9 mouse cellular contexts compared by ENCODE assay signal in genomic region chr1:130796967-130797684, GRCm38 (mm10). TPM values are rescaled to one million over a fixed set of nuclear protein-coding genes. Genes with fewer than 3 reads are reported as not detected.
DNase-seq lines count a peak whose midpoint lies in the region; ATAC-seq and TF ChIP-seq lines count a peak whose summit lies in the region.
"Had no signal": no experiment of that assay in that cellular context is flagged by ENCODE, and none has a peak within 500 bp of the region (broad histone marks: within the 10 kb centered on the region; RNA-seq: fewer than 3 reads in every experiment).

No protein-coding gene starts in this region.

- no peaks in the 10 kb centered on the region for H3K36me3 ChIP-seq in hindbrain, embryonic 11.5 days (ENCODE audit: control insufficient read depth, insufficient read depth, low read length)
- no peaks in the 10 kb centered on the region for H3K36me3 ChIP-seq in hindbrain, embryonic 12.5 days
- H3K36me3 ChIP-seq in CH12.LX (replicated peaks in 1 of 2; ENCODE audit: control insufficient read depth in 1 of 2, insufficient read depth in 1 of 2, low read length in 1 of 2), result no peaks in the 10 kb centered on the region
- no peaks in the 10 kb centered on the region for H3K36me3 ChIP-seq in thymus, adult 2 months (ENCODE audit: control insufficient read depth, insufficient read depth, low read length)
- H3K36me3 ChIP-seq: liver, embryonic 13.5 days had no signal

- no peak overlapping the region for H3K9ac ChIP-seq in hindbrain, embryonic 11.5 days (ENCODE audit: low read depth, low read length)
- H3K9ac ChIP-seq in hindbrain, embryonic 12.5 days, result no peak overlapping the region
- H3K9ac ChIP-seq in CH12.LX (ENCODE audit: insufficient read depth, low read depth), result no peak overlapping the region
- H3K9ac ChIP-seq: liver, embryonic 13.5 days had no signal

- H3K27me3 ChIP-seq in hindbrain, embryonic 11.5 days (ENCODE audit: control insufficient read depth, insufficient read depth, low read length), result no peaks in the 10 kb centered on the region
- H3K27me3 ChIP-seq in hindbrain, embryonic 12.5 days, result no peaks in the 10 kb centered on the region
- peaks cover 1% of the 10 kb centered on the region for H3K27me3 ChIP-seq in CH12.LX (replicated peaks)
- no peaks in the 10 kb centered on the region for H3K27me3 ChIP-seq in thymus, adult 2 months (ENCODE audit: control insufficient read depth, insufficient read depth, low read length)
- H3K27me3 ChIP-seq: liver, embryonic 13.5 days had no signal

- DNase-seq in hindbrain, embryonic 11.5 days (ENCODE audit: low spot score), result peak; percentile 55
- DNase-seq in CH12.LX (ENCODE audit: extremely low read depth), result peak; percentile 58
- DNase-seq in c-Kit-positive CD71-positive TER-119-negative erythroid progenitor cells, embryonic 14.5 days (ENCODE audit: low read depth), result peak; percentile 20
- peak; percentile 23 for DNase-seq in forelimb bud, embryonic 11.5 days (ENCODE audit: low read depth, low spot score)
- DNase-seq in large intestine, adult 2 months (ENCODE audit: low read depth, low spot score), result peak; percentile 78
- DNase-seq in thymus, adult 2 months, result peak; percentile 70
- DNase-seq: liver, embryonic 13.5 days had no signal

- in situ Hi-C loops in CH12.LX (cut with MboI; ENCODE audit: low pct_ligation_motif_present, low pct_unique_long_range_greater_than_20kb, low sequenced_read_pairs), result loop anchor here (10.0 kb wide), 1 partner anchor 188 kb away; no protein-coding TSS in a partner anchor

- TF ChIP-seq EP300 in CH12.LX (IDR thresholded peaks at IDR 0.05; ENCODE audit: low read length), result no peak

- dilution Hi-C loops in CH12.LX (cut with MboI; ENCODE audit: extremely low pct_ligation_motif_present, extremely low pct_unique_long_range_greater_than_20kb, low sequenced_read_pairs), result no loop called here

- no peaks in the 10 kb centered on the region for H3K4me1 ChIP-seq in hindbrain, embryonic 11.5 days (replicated peaks; ENCODE audit: control insufficient read depth, insufficient read depth, low read length)
- H3K4me1 ChIP-seq in hindbrain, embryonic 12.5 days, result no peaks in the 10 kb centered on the region
- H3K4me1 ChIP-seq in CH12.LX (ENCODE audit: control insufficient read depth in 1 of 2, insufficient read depth in 2 of 2), result peaks cover 8 to 59% of the 10 kb centered on the region in 2 experiments
- peaks cover 21% of the 10 kb centered on the region for H3K4me1 ChIP-seq in thymus, adult 2 months (replicated peaks; ENCODE audit: control insufficient read depth, insufficient read depth, low read length)
- H3K4me1 ChIP-seq: liver, embryonic 13.5 days had no signal

- H3K9me3 ChIP-seq in hindbrain, embryonic 11.5 days (ENCODE audit: control insufficient read depth, low read length), result no peaks in the 10 kb centered on the region
- H3K9me3 ChIP-seq in hindbrain, embryonic 12.5 days (replicated peaks), result no peaks in the 10 kb centered on the region; the same call in 1 of the 2 replicates
- peaks cover under 1% of the 10 kb centered on the region for H3K9me3 ChIP-seq in CH12.LX (replicated peaks; ENCODE audit: low read length)
- H3K9me3 ChIP-seq: liver, embryonic 13.5 days had no signal

- peak; percentile 71 to 78 for TF ChIP-seq CTCF in CH12.LX (conservative IDR thresholded peaks at IDR 0.05 in 1 of 2, IDR thresholded peaks at IDR 0.05 in 1 of 2; ENCODE audit: low read depth in 2 of 2, low read length in 2 of 2)
- no peak for TF ChIP-seq CTCF in thymus, adult 2 months (IDR thresholded peaks at IDR 0.05; ENCODE audit: borderline replicate concordance, control insufficient read depth, extremely low read depth, insufficient read depth, low read length, poor library complexity)

- no peaks in the 10 kb centered on the region for H3K79me2 ChIP-seq in CH12.LX (replicated peaks; ENCODE audit: control insufficient read depth, extremely low read depth, insufficient read depth, poor library complexity, severe bottlenecking)

- WGBS in hindbrain, embryonic 11.5 days, result 83% methylated on average over 8 of the region's 8 CpGs
- WGBS in hindbrain, embryonic 12.5 days, result 81% methylated on average over 8 of the region's 8 CpGs
- 38% methylated on average over 8 of the region's 8 CpGs for WGBS in large intestine, adult 2 months
- 32% methylated on average over 8 of the region's 8 CpGs for WGBS in thymus, adult 2 months

- no peak for ATAC-seq in hindbrain, embryonic 11.5 days (ENCODE audit: low FRiP score)
- ATAC-seq in hindbrain, embryonic 12.5 days (ENCODE audit: low FRiP score), result no peak
- ATAC-seq in megakaryocyte, adult 5-6 weeks (ENCODE audit: poor library complexity, severe bottlenecking), result peak; percentile 38; the same call in 1 of the 2 replicates

- no peak overlapping the region for H3K27ac ChIP-seq in hindbrain, embryonic 11.5 days (ENCODE audit: low read depth, low read length)
- H3K27ac ChIP-seq in hindbrain, embryonic 12.5 days, result no peak overlapping the region
- no peak overlapping the region for H3K27ac ChIP-seq in CH12.LX (ENCODE audit: insufficient read depth, low read depth)
- H3K27ac ChIP-seq in thymus, adult 2 months (ENCODE audit: control insufficient read depth, insufficient read depth, low read length), result 0 out of 2 replicates have a peak overlapping the region, but pooled peaks have one; percentile 19
- H3K27ac ChIP-seq: liver, embryonic 13.5 days had no signal

- H3K4me2 ChIP-seq in hindbrain, embryonic 11.5 days (replicated peaks; ENCODE audit: low read depth, low read length), result no peak overlapping the region
- H3K4me2 ChIP-seq in hindbrain, embryonic 12.5 days (replicated peaks), result no peak overlapping the region
- no peak overlapping the region for H3K4me2 ChIP-seq in CH12.LX (ENCODE audit: insufficient read depth, low read depth, poor library complexity, severe bottlenecking)
- H3K4me2 ChIP-seq: liver, embryonic 13.5 days had no signal

- peak; percentile 45 for TF ChIP-seq RAD21 in CH12.LX (IDR thresholded peaks at IDR 0.05; ENCODE audit: low read depth, low read length)

- no peak for TF ChIP-seq POLR2A in CH12.LX (IDR thresholded peaks at IDR 0.05; ENCODE audit: low read depth, low read length)
- no peak for TF ChIP-seq POLR2A in thymus, adult 2 months (IDR thresholded peaks at IDR 0.05; ENCODE audit: control insufficient read depth, extremely low read depth, insufficient read depth, low read length, poor library complexity)

- no peak overlapping the region for H3K4me3 ChIP-seq in hindbrain, embryonic 11.5 days (ENCODE audit: low read depth, low read length)
- no peak overlapping the region for H3K4me3 ChIP-seq in hindbrain, embryonic 12.5 days
- H3K4me3 ChIP-seq in CH12.LX (replicated peaks in 1 of 3; ENCODE audit: low read depth in 2 of 3, low read length in 2 of 3, poor library complexity in 1 of 3), result no peak overlapping the region
- no peak overlapping the region for H3K4me3 ChIP-seq in thymus, adult 2 months (ENCODE audit: control insufficient read depth, insufficient read depth, low read length)
- H3K4me3 ChIP-seq: liver, embryonic 13.5 days had no signal

TF ChIP-seq in CH12.LX, 34 proteins besides CTCF, POLR2A, EP300 and RAD21:
- no peak for TF ChIP-seq SIN3A (IDR thresholded peaks at IDR 0.05; ENCODE audit: low read length)
- TF ChIP-seq SMC3 (IDR thresholded peaks at IDR 0.05; ENCODE audit: low read depth, low read length), result peak; percentile 77

RNA-seq across cellular contexts. Expression of gene Fcamr, which starts 3.6 kb away (rescaled TPM):
- polyA plus RNA-seq in hindbrain, embryonic 11.5 days (2014; fragmentation: Nextera tagmentation; extraction: Ambion mirVana), result 0.14 TPM in 1 of 2 replicates, not detected in the other
- not detected in 2 replicates for polyA plus RNA-seq in hindbrain, embryonic 12.5 days (2016; fragmentation: Nextera tagmentation; extraction: Ambion mirVana)
- total RNA-seq in CH12.LX (2012; rRNA removed), result 0.08 and 0.17 TPM in 2 replicates
- total RNA-seq in CH12.LX (2014; rRNA removed), result not detected in 2 replicates
- polyA plus RNA-seq in CH12.LX (2012; ENCODE audit: insufficient read length, low read depth), result 0.74 and 1.7 TPM in 2 replicates
- polyA plus RNA-seq in large intestine, adult 2 months (2012; rRNA removed), result 1.7 and 2.3 TPM in 2 replicates
- total RNA-seq in megakaryocyte, adult 5-6 weeks (2015), result not detected in 2 replicates
- not detected in 2 replicates for total RNA-seq in megakaryocyte, adult 5-6 weeks (2017)
- polyA plus RNA-seq in thymus, adult 2 months (2012; rRNA removed), result 0.11 and 0.28 TPM in 2 replicates
- polyA plus RNA-seq: liver, embryonic 13.5 days had no signal

RNA-seq across cellular contexts. Expression of gene Pigr, which starts 29.4 kb away (rescaled TPM):
- not detected in 2 replicates for polyA plus RNA-seq in hindbrain, embryonic 11.5 days (2014; fragmentation: Nextera tagmentation; extraction: Ambion mirVana)
- not detected in 2 replicates for polyA plus RNA-seq in hindbrain, embryonic 12.5 days (2016; fragmentation: Nextera tagmentation; extraction: Ambion mirVana)
- total RNA-seq in CH12.LX (2012; rRNA removed) (0.04 TPM in 1 of 2 replicates, not detected in the other), CH12.LX (2014; rRNA removed) (not detected in 2 replicates)
- polyA plus RNA-seq in CH12.LX (2012; ENCODE audit: insufficient read length, low read depth), result 0.19 and 0.21 TPM in 2 replicates
- polyA plus RNA-seq in large intestine, adult 2 months (2012; rRNA removed), result 748 and 1,411 TPM in 2 replicates
- total RNA-seq in megakaryocyte, adult 5-6 weeks (2015), result not detected in 2 replicates
- total RNA-seq in megakaryocyte, adult 5-6 weeks (2017), result not detected in 2 replicates
- polyA plus RNA-seq in thymus, adult 2 months (2012; rRNA removed), result 3.0 and 4.3 TPM in 2 replicates

Comparison
In these comparisons a context has a peak if more than half of its experiments do, and no peak if none do; other contexts are left out.
1. DNase-seq: peak in every context shown above with its lines; median percentile 78 in large intestine, adult 2 months; 70 in thymus, adult 2 months; 58 in CH12.LX; 55 in hindbrain, embryonic 11.5 days; 23 in forelimb bud, embryonic 11.5 days; 20 in c-Kit-positive CD71-positive TER-119-negative erythroid progenitor cells, embryonic 14.5 days.
2. RNA of gene Pigr, which starts 29.4 kb away (polyA plus RNA-seq): 748 to 1,411 TPM in large intestine, adult 2 months; 3.0 to 4.3 TPM in thymus, adult 2 months, 0.19 to 0.21 TPM in CH12.LX, not detected in hindbrain, embryonic 11.5 days and not detected in hindbrain, embryonic 12.5 days; every median in the first group is over 100 times any median in the second.